Mouse (Mus musculus): ENCODE results near the gene Cenpj.

DNA sequence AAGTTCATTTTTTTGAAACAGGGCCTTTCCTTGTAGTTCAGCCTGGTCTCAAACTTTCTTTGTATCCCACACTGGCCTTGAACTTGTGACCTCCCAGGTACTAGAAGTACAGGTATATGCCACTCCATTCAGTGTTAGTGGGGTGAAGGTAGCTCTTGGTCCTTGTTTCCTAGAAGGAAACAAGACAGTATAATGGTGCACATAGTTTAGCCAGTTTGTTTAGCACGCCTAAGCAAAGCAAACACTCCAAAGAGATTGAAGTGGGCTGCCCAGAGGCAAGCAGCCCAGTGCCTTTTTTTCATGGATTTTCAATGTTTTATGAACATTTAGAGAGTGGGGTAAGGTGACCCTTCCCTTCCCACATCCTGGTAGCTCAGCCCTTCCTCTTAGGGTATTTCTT is 42.2 kb upstream of the Cenpj start:
- no peak for TF ChIP-seq CTCF (IDR thresholded peaks at IDR 0.05; ENCODE audit: borderline replicate concordance, extremely low read depth, insufficient read depth, insufficient read length)
- TF ChIP-seq POLR2A (IDR thresholded peaks at IDR 0.05; ENCODE audit: borderline replicate concordance, extremely low read depth, insufficient read depth, insufficient read length, poor library complexity, severe bottlenecking): no peak

All from brain, embryonic 14.5 days (tissue).